Mouse (Mus musculus): ENCODE measurements at regions not wholly inside any gene's neighbourhood (a gene's known extent, or its start where the extent isn't known, plus 50 kb on each side); places are given as distances from the start of the nearest gene placed in this dataset.

DNA sequence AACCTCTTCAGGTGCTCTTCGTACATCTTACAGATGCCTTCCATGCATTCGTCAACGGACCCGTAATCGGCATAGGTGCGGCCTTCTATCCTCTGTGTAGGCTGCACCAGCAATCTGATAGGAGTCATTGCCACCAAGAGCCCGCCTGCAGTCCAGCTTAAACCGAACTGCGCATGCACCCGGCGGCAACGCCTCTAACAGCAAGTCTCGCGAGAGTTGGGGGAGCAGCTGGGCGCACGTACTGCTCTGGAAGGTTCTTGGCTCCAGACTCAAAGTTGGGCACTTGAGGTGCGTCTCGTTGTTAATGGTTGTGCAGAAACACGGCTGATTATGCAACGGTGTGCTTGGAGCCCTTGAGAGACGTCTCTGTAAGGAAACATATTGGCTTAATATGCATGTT lies 1148.2 kb downstream of the Pcdh18 start:
- H3K9me3 ChIP-seq (replicated peaks; ENCODE audit: insufficient read depth, low read length), result no peaks in the 10 kb centered on the region
- H3K27me3 ChIP-seq (ENCODE audit: control insufficient read depth in 1 of 2, insufficient read depth in 2 of 2, low read length in 2 of 2), result no peaks in the 10 kb centered on the region
- H3K79me2 ChIP-seq (ENCODE audit: control insufficient read depth, insufficient read depth, low read length, poor library complexity), result no peaks in the 10 kb centered on the region
- DNase-seq (ENCODE audit: low read depth, low spot score), result no peak
- no peak overlapping the region for H3K9ac ChIP-seq (ENCODE audit: control insufficient read depth, low read depth, low read length, poor library complexity, severe bottlenecking)
- no peak overlapping the region for H3K4me3 ChIP-seq (ENCODE audit: control insufficient read depth in 1 of 2, insufficient read depth in 1 of 2, low read depth in 2 of 2, low read length in 2 of 2)
- no peak for TF ChIP-seq TCF12 (IDR thresholded peaks at IDR 0.05; ENCODE audit: low read depth, low read length)
- TF ChIP-seq E2F4 (IDR thresholded peaks at IDR 0.05; ENCODE audit: borderline replicate concordance, low read depth, low read length), result no peak
- no peak for TF ChIP-seq BHLHE40 (IDR thresholded peaks at IDR 0.05; ENCODE audit: borderline replicate concordance, low read depth, low read length)
- TF ChIP-seq SIN3A (IDR thresholded peaks at IDR 0.05; ENCODE audit: low read length), result no peak
- TF ChIP-seq NRF1 (IDR thresholded peaks at IDR 0.05; ENCODE audit: insufficient read depth, low read depth, low read length, poor library complexity, severe bottlenecking), result no peak
- no peak for TF ChIP-seq NELFE (IDR thresholded peaks at IDR 0.05; ENCODE audit: low read depth, low read length)
- no peaks in the 10 kb centered on the region for H3K4me1 ChIP-seq (ENCODE audit: control insufficient read depth in 1 of 2, insufficient read depth in 2 of 2, low read length in 2 of 2)
- no peaks in the 10 kb centered on the region for H3K36me3 ChIP-seq (ENCODE audit: control insufficient read depth in 1 of 2, insufficient read depth in 2 of 2, low read length in 2 of 2)
- H3K27ac ChIP-seq (ENCODE audit: control insufficient read depth, low read depth, low read length), result no peak overlapping the region

DNA sequence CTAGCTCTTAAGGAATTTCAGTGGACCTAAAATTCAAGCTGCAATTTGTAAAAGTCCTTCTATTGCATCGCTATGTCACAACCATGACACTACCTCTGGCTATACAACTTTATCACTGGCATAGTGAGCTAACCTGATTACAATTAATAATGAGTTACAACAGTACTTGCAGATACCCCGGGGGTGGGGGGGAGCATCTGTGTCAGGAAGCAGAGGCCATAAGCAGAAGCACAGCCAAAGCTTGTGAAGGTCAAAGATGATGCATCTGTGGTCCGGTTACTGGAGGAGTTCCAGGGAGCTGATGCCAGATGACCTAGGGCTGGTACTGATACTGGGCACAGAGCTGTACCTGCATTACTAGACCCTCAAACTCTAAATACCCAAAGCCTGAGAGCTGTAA lies 1152.3 kb downstream of the Pcdh18 start:
- DNase-seq (ENCODE audit: low read depth, low spot score), result no peak
- TF ChIP-seq ETS1 (IDR thresholded peaks at IDR 0.05; ENCODE audit: low read depth, low read length) (no peak), E2F4 (IDR thresholded peaks at IDR 0.05; ENCODE audit: borderline replicate concordance, low read depth, low read length) (no peak), EP300 (IDR thresholded peaks at IDR 0.05; ENCODE audit: low read depth in 1 of 2, low read length in 2 of 2) (no peak), MAX (IDR thresholded peaks at IDR 0.05; ENCODE audit: low read length) (no peak), KAT2A (conservative IDR thresholded peaks at IDR 0.05; ENCODE audit: low read depth, low read length) (no peak), SIN3A (IDR thresholded peaks at IDR 0.05; ENCODE audit: low read length) (no peak), JUND (IDR thresholded peaks at IDR 0.05; ENCODE audit: low read depth, low read length) (no peak)
- Histone ChIP-seq H3K4me1 (ENCODE audit: control insufficient read depth in 1 of 2, insufficient read depth in 2 of 2, low read length in 2 of 2) (no peaks in the 10 kb centered on the region), H3K9me3 (replicated peaks; ENCODE audit: insufficient read depth, low read length) (no peaks in the 10 kb centered on the region), H3K79me2 (ENCODE audit: control insufficient read depth, insufficient read depth, low read length, poor library complexity) (no peaks in the 10 kb centered on the region), H3K27ac (ENCODE audit: control insufficient read depth, low read depth, low read length) (no peak overlapping the region), H3K4me3 (ENCODE audit: control insufficient read depth in 1 of 2, insufficient read depth in 1 of 2, low read depth in 2 of 2, low read length in 2 of 2) (no peak overlapping the region), H3K36me3 (ENCODE audit: control insufficient read depth in 1 of 2, insufficient read depth in 2 of 2, low read length in 2 of 2) (no peaks in the 10 kb centered on the region), H3K27me3 (ENCODE audit: control insufficient read depth in 1 of 2, insufficient read depth in 2 of 2, low read length in 2 of 2) (no peaks in the 10 kb centered on the region), H3K9ac (ENCODE audit: control insufficient read depth, low read depth, low read length, poor library complexity, severe bottlenecking) (no peak overlapping the region)

DNA sequence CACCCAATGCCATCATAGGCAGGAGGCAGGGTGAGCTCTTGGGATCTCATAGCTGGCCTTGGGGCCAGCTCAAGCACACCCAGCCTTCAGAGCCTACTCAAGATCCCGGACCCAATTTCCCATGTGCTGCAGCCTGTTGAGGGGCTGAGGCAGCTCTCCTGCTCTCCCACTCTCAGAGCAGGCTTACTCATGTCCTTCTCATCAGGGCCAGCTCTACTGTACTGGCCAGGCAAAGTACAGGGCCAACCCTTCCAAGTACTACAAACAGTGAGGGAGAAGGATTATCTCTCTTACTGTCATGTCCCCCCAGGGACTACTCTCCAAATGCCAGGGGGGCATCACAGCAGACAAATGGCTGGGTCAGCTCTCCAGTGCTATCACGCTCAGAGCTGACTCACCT lies 1169.8 kb downstream of the Pcdh18 start:
- H3K27me3 ChIP-seq (ENCODE audit: control insufficient read depth in 1 of 2, insufficient read depth in 2 of 2, low read length in 2 of 2), result no peaks in the 10 kb centered on the region
- H3K9ac ChIP-seq (ENCODE audit: control insufficient read depth, low read depth, low read length, poor library complexity, severe bottlenecking), result no peak overlapping the region
- no peak overlapping the region for H3K4me3 ChIP-seq (ENCODE audit: control insufficient read depth in 1 of 2, insufficient read depth in 1 of 2, low read depth in 2 of 2, low read length in 2 of 2)
- DNase-seq (ENCODE audit: low read depth, low spot score), result no peak
- H3K27ac ChIP-seq (ENCODE audit: control insufficient read depth, low read depth, low read length), result no peak overlapping the region
- no peaks in the 10 kb centered on the region for H3K36me3 ChIP-seq (ENCODE audit: control insufficient read depth in 1 of 2, insufficient read depth in 2 of 2, low read length in 2 of 2)
- no peaks in the 10 kb centered on the region for H3K79me2 ChIP-seq (ENCODE audit: control insufficient read depth, insufficient read depth, low read length, poor library complexity)
- no peaks in the 10 kb centered on the region for H3K4me1 ChIP-seq (ENCODE audit: control insufficient read depth in 1 of 2, insufficient read depth in 2 of 2, low read length in 2 of 2)
- TF ChIP-seq ZC3H11A (IDR thresholded peaks at IDR 0.05; ENCODE audit: low read depth, low read length), result no peak
- TF ChIP-seq UBTF (IDR thresholded peaks at IDR 0.05; ENCODE audit: borderline replicate concordance, insufficient read depth, low read depth, low read length), result no peak
- no peak for TF ChIP-seq GATA1 (IDR thresholded peaks at IDR 0.05; ENCODE audit: low read depth, low read length)
- TF ChIP-seq ZNF384 (IDR thresholded peaks at IDR 0.05; ENCODE audit: low read depth, low read length), result no peak
- TF ChIP-seq POLR2A (IDR thresholded peaks at IDR 0.05; ENCODE audit: control insufficient read depth in 1 of 2, insufficient read depth in 1 of 2, low read depth in 1 of 2, low read length in 2 of 2, poor library complexity in 1 of 2), result no peak
- no peak for TF ChIP-seq SIN3A (IDR thresholded peaks at IDR 0.05; ENCODE audit: low read length)
- TF ChIP-seq ETS1 (IDR thresholded peaks at IDR 0.05; ENCODE audit: low read depth, low read length), result no peak
- no peak for TF ChIP-seq CHD2 (IDR thresholded peaks at IDR 0.05; ENCODE audit: low read length)
- no peak for TF ChIP-seq TCF12 (IDR thresholded peaks at IDR 0.05; ENCODE audit: low read depth, low read length)
- no peak for TF ChIP-seq TAL1 (IDR thresholded peaks at IDR 0.05; ENCODE audit: low read length)
- no peak for TF ChIP-seq MAFK (IDR thresholded peaks at IDR 0.05; ENCODE audit: borderline replicate concordance, low read depth, low read length)
- no peak for TF ChIP-seq POLR2AphosphoS2 (IDR thresholded peaks at IDR 0.05; ENCODE audit: low read length)
- no peak for TF ChIP-seq MYC (IDR thresholded peaks at IDR 0.05; ENCODE audit: low read depth, low read length)
- TF ChIP-seq RAD21 (IDR thresholded peaks at IDR 0.05; ENCODE audit: low read depth, low read length), result no peak
- no peaks in the 10 kb centered on the region for H3K9me3 ChIP-seq (replicated peaks; ENCODE audit: insufficient read depth, low read length)
